Mouse (Mus musculus) layer of hippocampus, adult 8-10 months (tissue): ENCODE measurements around the gene Tnni1. TPM values are rescaled to one million over a fixed set of nuclear protein-coding genes. Genes with fewer than 3 reads are reported as not detected.

ENCODE experiments used
- DNase-seq, 2 experiments: peaks; one replicate each; pipeline ENCODE4 v3.0.0; 2022; ENCODE audit warnings: low spot score in 2 of 2
- total RNA-seq, 4 experiments: library from RNA; stranded (reverse); gene quantifications; 2 replicates each; pipeline ENCODE4 v1.2.4; 2022

Tnni1 gene
- total RNA-seq, 4 experiments from 2014 or later: 1.5 to 4.1 (median 2.9) TPM

DNA sequence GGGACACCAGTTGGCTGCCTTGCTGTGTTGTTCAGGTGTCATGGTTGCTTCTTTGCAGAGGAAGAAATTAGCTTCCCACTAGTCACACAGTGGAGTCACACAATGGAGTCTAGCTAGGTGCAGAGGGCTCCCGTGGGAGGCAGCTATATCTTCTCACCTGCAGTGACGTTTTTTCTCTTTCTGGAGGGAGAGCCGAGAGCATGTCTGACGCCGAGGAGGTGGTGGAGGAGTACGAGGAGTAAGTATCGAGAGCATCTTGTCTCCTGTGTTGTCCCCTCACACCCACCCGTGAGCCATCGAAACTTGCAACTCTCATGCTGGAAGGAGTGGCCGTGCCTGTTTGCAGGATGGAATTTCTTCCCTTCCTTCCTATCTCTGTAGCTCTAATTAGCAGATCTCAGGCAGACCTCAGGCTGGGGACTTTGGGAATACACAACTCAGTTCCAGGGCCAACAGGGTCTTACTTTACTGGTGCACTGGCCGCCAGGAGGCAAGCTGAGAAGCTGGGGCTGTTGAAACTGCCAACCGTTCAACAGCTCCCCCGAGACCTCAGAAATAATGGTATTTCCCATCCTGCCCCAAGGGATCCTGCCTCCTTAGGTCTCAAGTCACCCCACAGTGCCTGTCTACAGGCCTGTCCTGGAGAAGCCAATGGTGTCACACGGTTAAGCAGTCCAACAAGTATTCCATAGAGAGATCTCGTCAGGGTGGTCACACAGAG lies 61.6 kb downstream of the Tnni1 start:
- no peak for DNase-seq

DNA sequence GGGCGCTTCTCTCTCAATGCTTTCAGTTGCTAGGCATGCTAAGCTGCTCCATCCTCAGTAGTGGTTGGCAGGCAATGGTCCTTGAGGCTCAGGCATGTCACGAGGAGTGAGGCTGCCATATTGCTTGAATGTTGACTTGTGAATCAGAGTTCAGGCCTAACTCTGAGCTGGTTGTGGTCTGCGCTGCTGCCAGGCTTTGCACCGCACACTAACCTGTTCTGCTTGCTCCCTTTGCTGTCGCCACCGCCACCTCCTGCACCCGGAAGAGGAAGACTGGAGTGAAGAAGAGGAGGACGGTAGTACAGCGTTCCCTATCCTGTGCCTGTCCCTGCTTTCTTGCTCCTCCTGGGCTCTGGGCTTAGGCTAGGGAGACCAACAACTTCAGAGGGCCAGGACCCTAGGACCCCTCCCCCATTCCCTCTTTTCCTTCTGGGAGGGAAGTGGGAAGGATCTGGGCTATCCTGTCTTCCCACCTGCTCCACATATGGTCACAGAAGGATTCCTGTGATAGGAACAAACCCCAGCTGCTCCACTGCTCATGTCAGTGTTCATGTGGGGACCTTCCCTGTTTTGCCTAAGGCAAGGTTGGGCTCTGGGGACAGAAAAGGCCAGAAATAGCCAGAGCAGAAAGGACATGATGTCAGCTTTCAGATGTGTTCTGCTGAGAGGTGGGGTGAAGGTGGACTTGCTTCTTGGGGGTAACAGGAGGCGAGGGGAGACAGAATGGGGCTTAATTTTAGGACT lies 64.5 kb downstream of the Tnni1 start:
- DNase-seq: no peak

DNA sequence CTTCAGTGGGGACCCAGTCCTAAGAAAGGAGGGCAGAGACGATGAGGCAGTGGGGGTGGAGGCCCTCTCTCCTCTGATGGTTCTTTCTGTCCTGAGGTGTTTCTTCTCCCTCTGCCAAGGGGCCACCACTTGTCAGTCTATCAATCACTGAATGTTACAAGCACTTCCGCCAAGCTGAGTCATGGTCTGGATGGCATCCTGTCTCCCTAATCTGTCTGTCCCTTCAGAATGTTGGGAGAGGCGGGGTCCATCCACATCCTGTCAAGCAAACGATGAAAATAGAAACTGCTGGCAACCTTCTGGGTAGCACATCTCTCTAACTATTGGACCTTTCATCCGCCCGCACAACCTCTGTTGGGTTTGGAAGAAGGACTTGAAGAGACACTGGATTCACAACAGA lies 65.2 kb downstream of the Tnni1 start:
- DNase-seq: no peak

DNA sequence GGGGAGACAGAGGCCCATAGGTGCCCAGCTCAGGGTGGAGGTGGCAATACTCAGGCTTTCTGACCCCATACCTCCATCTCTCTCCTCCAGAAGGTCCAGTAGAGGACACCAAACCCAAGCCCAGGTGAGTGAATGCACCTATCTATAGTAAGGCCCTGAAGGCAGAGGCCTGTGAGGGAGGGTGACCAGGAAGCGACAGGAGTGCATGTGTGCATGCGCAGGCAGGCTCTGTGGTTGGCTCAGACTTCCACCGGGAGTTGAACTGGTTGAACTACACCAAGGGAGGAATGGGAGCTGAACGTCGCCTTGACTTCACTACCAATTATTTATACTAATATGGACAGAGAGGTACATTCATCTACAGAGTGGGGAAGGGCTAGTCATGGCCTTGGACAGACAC lies 67.4 kb downstream of the Tnni1 start:
- DNase-seq: no peak

DNA sequence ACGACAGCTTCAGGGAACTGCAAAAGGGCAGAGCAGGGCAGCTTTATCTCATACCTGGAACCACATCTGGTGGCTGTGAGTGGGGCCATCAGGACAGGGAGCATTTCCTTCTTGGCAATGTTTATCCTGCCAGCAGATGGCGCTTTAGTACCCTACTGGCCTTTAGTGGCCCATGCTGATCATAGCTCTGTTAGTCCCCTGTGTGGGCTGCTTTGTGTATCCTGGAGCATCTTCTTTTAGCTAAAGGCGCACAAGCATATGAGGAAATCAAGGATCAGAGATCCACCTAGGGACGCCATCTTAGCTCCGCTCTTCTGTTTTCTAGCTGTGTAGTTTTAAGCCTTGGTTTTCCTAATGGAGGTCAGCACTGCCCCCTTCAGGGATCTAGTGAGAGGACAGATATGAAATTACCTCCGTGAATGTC lies 67.9 kb downstream of the Tnni1 start:
- DNase-seq: peak in 1 of 2 experiments; percentile 33

DNA sequence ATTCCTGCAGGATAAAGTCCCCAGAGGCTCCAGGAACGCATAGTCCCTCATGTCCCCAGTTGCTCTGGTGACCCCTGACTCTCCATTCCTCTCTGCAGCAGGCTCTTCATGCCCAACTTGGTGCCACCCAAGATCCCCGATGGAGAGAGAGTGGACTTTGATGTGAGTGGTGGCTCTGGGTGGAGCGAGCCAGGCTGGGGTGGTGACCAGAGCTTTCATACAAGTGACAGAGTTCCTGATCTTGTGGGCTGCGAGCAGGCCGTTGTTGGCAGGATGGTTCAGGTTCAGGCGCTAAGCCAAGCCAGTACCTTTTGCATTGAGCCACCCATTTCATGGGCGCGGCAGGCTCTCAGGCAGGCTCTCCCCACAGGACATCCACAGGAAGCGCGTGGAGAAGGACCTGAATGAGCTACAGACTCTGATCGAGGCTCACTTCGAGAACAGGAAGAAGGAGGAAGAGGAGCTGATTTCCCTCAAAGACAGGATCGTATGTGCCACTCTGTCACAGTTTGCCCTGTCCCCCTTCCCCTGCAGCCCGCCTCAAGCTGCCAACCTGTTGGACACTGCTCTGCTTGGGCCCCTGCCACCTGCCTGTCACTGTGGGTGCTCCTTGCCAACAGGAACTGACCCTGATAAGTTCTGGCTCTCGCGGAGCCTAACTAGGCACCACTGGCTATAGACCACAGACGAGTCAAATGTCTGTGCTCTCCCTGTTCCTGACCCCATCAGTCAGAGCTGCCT lies 68.5 kb downstream of the Tnni1 start:
- no peak for DNase-seq

DNA sequence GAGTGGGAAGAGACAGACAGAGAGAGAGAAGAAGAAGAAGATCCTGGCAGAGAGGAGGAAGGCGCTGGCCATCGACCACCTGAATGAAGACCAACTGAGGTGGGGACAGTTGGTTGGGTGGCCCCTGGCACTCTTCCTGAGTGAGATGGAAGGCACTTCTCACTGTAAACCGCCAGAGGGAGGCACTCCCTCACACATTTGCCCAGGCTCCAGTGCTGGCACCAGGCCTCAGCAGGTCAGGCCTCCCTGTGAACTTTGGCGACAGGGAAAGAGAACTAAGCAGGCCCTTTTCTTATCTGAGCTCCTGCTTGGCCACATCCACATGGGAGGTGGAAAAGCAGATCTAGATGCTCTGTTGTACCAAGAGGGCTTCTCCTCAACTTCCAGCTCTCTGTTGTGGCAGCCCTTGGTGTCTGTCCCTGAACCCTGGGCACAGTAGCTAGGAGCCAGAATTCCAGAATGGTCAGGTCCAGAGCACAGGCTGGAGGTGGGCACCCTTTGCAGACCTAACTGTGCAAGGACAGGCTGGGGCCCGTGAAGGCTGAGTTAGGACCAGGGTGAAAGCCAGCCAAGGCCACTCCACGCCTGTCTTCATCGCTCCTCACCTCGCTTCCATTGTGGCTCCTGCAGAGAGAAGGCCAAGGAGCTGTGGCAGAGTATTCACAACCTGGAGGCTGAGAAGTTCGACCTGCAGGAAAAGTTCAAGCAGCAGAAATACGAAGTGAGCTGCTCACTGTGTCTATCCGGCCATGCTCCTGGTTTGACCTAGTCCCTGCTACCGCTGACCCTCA lies 71.7 kb downstream of the Tnni1 start:
- DNase-seq: peak in 1 of 2 experiments; percentile 40

DNA sequence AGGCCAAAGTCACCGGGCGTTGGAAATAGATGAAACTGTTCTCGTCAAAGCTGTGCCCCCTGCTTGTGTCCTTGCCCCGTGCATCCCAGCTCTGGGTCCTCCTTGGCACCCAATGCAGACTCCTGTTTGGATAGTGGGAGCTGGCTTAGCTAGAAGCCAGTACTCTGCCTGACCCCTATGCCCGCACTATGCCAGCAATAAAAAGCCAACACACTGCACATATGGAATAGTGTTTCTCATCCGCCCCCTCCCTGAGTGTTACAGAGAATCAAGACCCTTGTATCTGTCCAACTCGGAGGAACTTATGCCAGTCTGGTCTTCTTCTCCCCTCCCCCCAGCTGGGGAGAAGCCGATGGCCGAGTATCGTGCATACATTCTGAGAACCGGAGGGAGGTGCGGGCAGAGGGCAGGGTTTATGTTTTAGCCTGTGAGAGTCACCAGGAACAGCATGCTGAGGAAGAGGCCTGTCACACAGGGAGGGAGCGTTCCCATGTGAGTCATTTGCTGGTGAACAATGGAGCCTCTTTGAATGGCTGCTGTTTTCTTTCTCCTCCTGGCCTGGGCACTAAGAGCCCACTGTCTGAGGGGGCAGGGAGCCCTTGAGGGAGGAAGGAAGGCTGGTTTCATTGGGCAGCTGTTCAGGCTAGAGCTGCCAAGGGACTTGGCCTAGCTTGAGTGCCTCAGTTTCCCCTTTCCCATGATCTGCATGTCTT lies 73.0 kb downstream of the Tnni1 start:
- peak; percentile 25 to 45 for DNase-seq

DNA sequence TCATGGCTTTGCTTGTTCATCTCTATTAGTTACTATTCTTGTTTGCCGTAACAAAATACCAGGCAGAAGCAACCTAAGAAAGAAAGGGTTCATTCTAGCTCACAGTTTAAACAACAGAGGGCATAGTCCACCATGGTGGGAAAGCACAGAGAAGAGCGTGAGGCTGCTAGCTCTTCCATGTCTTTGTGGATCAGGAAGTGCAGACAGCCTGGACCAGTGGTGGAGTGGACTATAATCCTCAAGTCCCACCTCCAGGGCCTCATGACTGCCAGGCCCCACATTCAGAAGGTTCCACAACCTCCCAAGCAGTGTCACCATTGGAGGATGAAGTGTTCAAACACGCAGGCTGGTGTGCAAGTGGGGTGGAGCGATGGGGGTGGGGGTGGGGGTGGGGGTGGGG lies 74.0 kb downstream of the Tnni1 start:
- no peak for DNase-seq

DNA sequence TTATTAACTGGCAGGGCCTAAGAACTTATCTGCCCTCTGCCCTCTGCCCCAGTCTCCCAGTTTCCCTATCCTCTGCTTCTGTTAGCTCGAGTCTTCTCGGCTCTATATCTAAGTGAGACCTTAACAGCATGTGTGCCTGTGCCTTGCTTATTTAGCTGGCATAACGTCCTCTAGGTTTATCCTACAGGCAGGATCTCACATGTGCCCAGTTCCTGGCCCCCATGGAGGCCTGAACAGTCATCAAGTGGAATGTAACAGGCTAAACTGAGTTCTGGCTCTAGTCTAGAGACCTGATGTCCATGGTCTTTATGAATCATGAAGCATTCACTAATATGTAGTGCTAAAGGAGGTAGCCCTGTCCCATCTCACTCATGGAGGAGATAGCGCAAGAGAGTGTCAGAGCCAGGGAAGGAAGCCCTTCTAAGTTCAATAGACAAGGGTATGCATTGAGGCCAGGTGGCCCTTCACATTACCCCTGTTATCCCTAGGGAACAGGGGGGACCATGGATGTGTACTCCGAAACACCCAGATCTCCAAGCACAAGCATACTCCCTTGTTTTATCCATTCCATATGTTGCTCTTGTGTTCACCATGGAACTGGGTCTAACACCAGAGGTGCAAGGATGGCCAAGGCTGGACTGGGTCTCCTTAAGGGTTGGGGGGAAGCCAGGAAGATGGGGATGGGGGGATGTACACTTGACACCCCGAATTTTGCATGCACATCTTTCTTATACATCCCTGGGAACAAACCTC lies 75.5 kb downstream of the Tnni1 start:
- no peak for DNase-seq

DNA sequence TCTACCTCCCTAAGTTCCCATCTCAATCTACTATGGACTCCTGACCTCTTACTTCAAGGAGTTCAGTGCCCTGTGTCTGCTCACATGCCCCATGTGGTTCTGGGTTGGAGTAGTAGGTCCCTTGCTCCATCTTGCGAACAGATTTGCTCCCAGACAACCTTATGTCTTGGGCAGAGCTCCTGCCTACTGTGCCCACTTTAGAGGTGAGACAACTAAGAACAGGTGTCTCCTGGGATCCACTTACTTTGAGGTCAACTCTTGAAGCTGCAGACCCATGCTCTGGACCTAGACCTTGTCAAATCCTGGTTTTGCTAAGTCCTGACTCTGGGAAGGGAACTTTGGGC lies 76.1 kb downstream of the Tnni1 start:
- DNase-seq: no peak

DNA sequence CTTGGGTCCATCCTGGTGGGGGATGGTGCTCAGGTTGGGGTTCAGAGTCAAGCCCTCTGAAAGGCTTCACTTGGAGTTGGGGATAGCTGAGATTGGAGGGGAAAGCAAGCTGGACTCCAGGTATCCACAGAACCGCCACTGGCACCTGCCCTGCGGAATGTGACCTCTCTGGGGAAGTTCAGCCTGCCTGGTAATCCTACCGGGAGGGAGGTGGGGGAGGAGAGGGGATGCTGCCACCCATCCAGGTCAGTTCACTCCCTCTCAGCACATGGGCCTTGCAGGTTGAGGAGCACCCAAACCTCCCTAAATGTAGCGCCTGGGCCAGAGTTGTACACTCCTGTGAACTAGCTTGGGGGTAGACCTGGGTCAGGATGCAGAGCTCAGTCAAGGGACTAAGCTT lies 76.8 kb downstream of the Tnni1 start:
- no peak for DNase-seq

DNA sequence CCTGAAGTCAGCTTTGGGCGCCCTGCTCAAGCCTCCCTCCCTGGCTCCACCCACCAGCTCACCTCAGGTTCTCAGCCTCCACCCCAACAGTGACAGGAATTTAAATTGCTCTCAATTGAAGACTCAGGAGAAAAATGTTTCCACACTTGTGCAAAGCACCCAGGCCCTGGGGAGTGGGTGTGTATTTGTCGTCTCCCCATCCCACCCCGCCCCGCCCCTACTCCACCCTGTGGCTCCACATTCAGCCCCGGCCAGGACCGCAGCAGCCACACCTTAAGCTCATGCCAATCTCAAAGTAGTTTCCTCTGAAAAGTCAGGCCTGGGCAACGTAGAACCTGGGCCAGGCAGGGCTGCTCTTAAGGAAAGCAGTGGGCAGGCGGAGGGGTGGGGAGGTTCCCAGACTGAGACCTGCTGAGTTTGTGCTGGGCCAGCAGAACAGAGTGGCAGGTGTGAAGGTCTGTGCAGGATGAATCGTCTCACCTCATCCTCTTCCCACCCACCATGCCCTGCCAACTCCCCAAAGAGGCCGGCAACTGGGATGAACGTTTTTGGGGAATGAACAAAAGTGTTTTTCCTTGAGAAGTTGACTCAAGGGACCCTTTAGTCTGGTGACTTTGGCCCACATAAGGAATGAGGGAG lies 78.0 kb downstream of the Tnni1 start:
- no peak for DNase-seq

DNA sequence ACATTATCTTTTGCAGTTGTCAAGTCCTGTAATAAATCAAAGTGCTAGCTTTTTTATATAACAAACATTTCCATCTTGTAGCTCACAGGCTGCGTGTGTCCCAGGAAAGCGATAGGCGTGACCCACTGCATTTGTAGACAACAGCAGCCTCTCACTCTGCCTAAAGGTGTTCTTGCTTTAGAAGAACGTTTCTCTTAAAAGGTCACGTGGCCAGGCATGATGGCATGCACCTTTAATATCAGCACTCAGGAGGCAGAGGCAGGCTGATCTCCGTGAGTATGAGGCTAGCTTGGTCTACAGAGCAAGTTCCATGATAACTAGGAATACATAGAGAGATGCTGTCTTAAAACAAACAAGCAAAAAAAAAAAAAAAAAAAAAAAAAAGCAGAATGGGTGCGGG lies 79.3 kb downstream of the Tnni1 start:
- DNase-seq: no peak

Other genes with a start within 250 kb of the Tnni1 start
- gene Nav1, start 172.1 kb upstream of the Tnni1 start, total RNA-seq: 10 to 100 TPM; 55.8 to 63.3 (median 59.9) TPM
- 100 to 1,000 TPM; 242 to 284 (median 250) TPM for gene Csrp1, start 59.4 kb upstream of the Tnni1 start, total RNA-seq
- 10 to 100 TPM; 12.4 to 15.9 (median 15.0) TPM for gene Phlda3, start 13.3 kb upstream of the Tnni1 start, total RNA-seq
- gene Lad1, start 39.2 kb downstream of the Tnni1 start, total RNA-seq: 1 to 10 TPM; 1.0 to 2.0 (median 1.0) TPM
- gene Tnnt2, start 56.9 kb downstream of the Tnni1 start, total RNA-seq: 1 to 10 TPM; 2.7 to 6.2 (median 3.1) TPM
- gene Pkp1, start 139.8 kb downstream of the Tnni1 start, total RNA-seq: not detected
- under 1 TPM; 0.35 to 0.61 (median 0.38) TPM for gene Igfn1, start 226.9 kb downstream of the Tnni1 start, total RNA-seq
- 10 to 100 TPM; 71.4 to 79.2 (median 73.5) TPM for gene Tmem9, start 228.7 kb downstream of the Tnni1 start, total RNA-seq